Mouse (Mus musculus): Measurements from ENCODE around the gene Fgf6. TPM values are rescaled to one million over a fixed set of nuclear protein-coding genes. Genes with fewer than 3 reads are reported as not detected.

Fgf6 gene
- total RNA-seq, 1 experiment: not detected

GRCm38 (mm10) chr6:126995494-126995893, 19.9 kb upstream of the Fgf6 start:
- no peak for DNase-seq (ENCODE audit: low read depth, low spot score)
- no peak overlapping the region for H3K9ac ChIP-seq (ENCODE audit: insufficient read depth, low read depth, low read length, poor library complexity, severe bottlenecking)
- no peak overlapping the region for H3K4me3 ChIP-seq (ENCODE audit: insufficient read depth in 1 of 2, low read depth in 1 of 2, low read length in 2 of 2, poor library complexity in 1 of 2, severe bottlenecking in 1 of 2)
- H3K9me3 ChIP-seq (ENCODE audit: control insufficient read depth, insufficient read depth, low read depth, low read length): no peaks in the 10 kb centered on the region
- no peak overlapping the region for H3K27ac ChIP-seq (ENCODE audit: insufficient read depth, low read depth, low read length, poor library complexity, severe bottlenecking)
- H3K4me1 ChIP-seq (ENCODE audit: control insufficient read depth in 2 of 2, insufficient read depth in 2 of 2, low read length in 2 of 2, poor library complexity in 1 of 2): no peaks in the 10 kb centered on the region
- H3K36me3 ChIP-seq (ENCODE audit: control insufficient read depth, insufficient read depth, low read length, poor library complexity, severe bottlenecking): no peaks in the 10 kb centered on the region
- TF ChIP-seq ZC3H11A (IDR thresholded peaks at IDR 0.05; ENCODE audit: borderline replicate concordance, low read depth, low read length) (no peak), MAFK (IDR thresholded peaks at IDR 0.05; ENCODE audit: insufficient read depth, low read depth, low read length) (no peak), HCFC1 (IDR thresholded peaks at IDR 0.05; ENCODE audit: borderline replicate concordance, insufficient read depth, low read length) (no peak), CHD2 (IDR thresholded peaks at IDR 0.05; ENCODE audit: low read depth, low read length) (no peak), ZNF384 (IDR thresholded peaks at IDR 0.05; ENCODE audit: low read depth, low read length) (no peak)
- in situ Hi-C loops (cut with MboI; ENCODE audit: low sequenced_read_pairs in 2 of 2, unreplicated experiment in 2 of 2): no loop called here

- DNase-seq (ENCODE audit: low read depth, low spot score): no peak
- TF ChIP-seq ZC3H11A (IDR thresholded peaks at IDR 0.05; ENCODE audit: borderline replicate concordance, low read depth, low read length) (no peak), HCFC1 (IDR thresholded peaks at IDR 0.05; ENCODE audit: borderline replicate concordance, insufficient read depth, low read length) (no peak), ZNF384 (IDR thresholded peaks at IDR 0.05; ENCODE audit: low read depth, low read length) (no peak), CHD2 (IDR thresholded peaks at IDR 0.05; ENCODE audit: low read depth, low read length) (no peak), MAFK (IDR thresholded peaks at IDR 0.05; ENCODE audit: insufficient read depth, low read depth, low read length) (no peak)
- H3K4me3 ChIP-seq (ENCODE audit: insufficient read depth in 1 of 2, low read depth in 1 of 2, low read length in 2 of 2, poor library complexity in 1 of 2, severe bottlenecking in 1 of 2): no peak overlapping the region
- H3K36me3 ChIP-seq (ENCODE audit: control insufficient read depth, insufficient read depth, low read length, poor library complexity, severe bottlenecking): no peaks in the 10 kb centered on the region
- H3K4me1 ChIP-seq (ENCODE audit: control insufficient read depth in 2 of 2, insufficient read depth in 2 of 2, low read length in 2 of 2, poor library complexity in 1 of 2): no peaks in the 10 kb centered on the region
- no peak overlapping the region for H3K27ac ChIP-seq (ENCODE audit: insufficient read depth, low read depth, low read length, poor library complexity, severe bottlenecking)
- no peaks in the 10 kb centered on the region for H3K9me3 ChIP-seq (ENCODE audit: control insufficient read depth, insufficient read depth, low read depth, low read length)
- in situ Hi-C loops (cut with MboI; ENCODE audit: low sequenced_read_pairs in 2 of 2, unreplicated experiment in 2 of 2): no loop called here
- no peak overlapping the region for H3K9ac ChIP-seq (ENCODE audit: insufficient read depth, low read depth, low read length, poor library complexity, severe bottlenecking)
Observed at GRCm38 (mm10) chr6:126996399-126996798, 19.0 kb upstream of the Fgf6 start.

GRCm38 (mm10) chr6:127005646-127006045, 9.7 kb upstream of the Fgf6 start:
- Histone ChIP-seq H3K4me3 (ENCODE audit: insufficient read depth in 1 of 2, low read depth in 1 of 2, low read length in 2 of 2, poor library complexity in 1 of 2, severe bottlenecking in 1 of 2) (no peak overlapping the region), H3K4me1 (ENCODE audit: control insufficient read depth in 2 of 2, insufficient read depth in 2 of 2, low read length in 2 of 2, poor library complexity in 1 of 2) (no peaks in the 10 kb centered on the region), H3K9me3 (ENCODE audit: control insufficient read depth, insufficient read depth, low read depth, low read length) (no peaks in the 10 kb centered on the region), H3K27ac (ENCODE audit: insufficient read depth, low read depth, low read length, poor library complexity, severe bottlenecking) (no peak overlapping the region), H3K36me3 (ENCODE audit: control insufficient read depth, insufficient read depth, low read length, poor library complexity, severe bottlenecking) (no peaks in the 10 kb centered on the region), H3K9ac (ENCODE audit: insufficient read depth, low read depth, low read length, poor library complexity, severe bottlenecking) (no peak overlapping the region)
- TF ChIP-seq ZNF384 (IDR thresholded peaks at IDR 0.05; ENCODE audit: low read depth, low read length): no peak
- no peak for TF ChIP-seq CHD2 (IDR thresholded peaks at IDR 0.05; ENCODE audit: low read depth, low read length)
- no peak for TF ChIP-seq MAFK (IDR thresholded peaks at IDR 0.05; ENCODE audit: insufficient read depth, low read depth, low read length)
- no peak for TF ChIP-seq HCFC1 (IDR thresholded peaks at IDR 0.05; ENCODE audit: borderline replicate concordance, insufficient read depth, low read length)
- TF ChIP-seq ZC3H11A (IDR thresholded peaks at IDR 0.05; ENCODE audit: borderline replicate concordance, low read depth, low read length): no peak
- no peak for DNase-seq (ENCODE audit: low read depth, low spot score)
- in situ Hi-C loops (cut with MboI; ENCODE audit: low sequenced_read_pairs in 2 of 2, unreplicated experiment in 2 of 2): no loop called here

GRCm38 (mm10) chr6:127006551-127006950, 8.8 kb upstream of the Fgf6 start:
- DNase-seq (ENCODE audit: low read depth, low spot score): no peak
- in situ Hi-C loops (cut with MboI; ENCODE audit: low sequenced_read_pairs in 2 of 2, unreplicated experiment in 2 of 2): no loop called here
- Histone ChIP-seq H3K27ac (ENCODE audit: insufficient read depth, low read depth, low read length, poor library complexity, severe bottlenecking) (no peak overlapping the region), H3K9ac (ENCODE audit: insufficient read depth, low read depth, low read length, poor library complexity, severe bottlenecking) (no peak overlapping the region), H3K4me3 (ENCODE audit: insufficient read depth in 1 of 2, low read depth in 1 of 2, low read length in 2 of 2, poor library complexity in 1 of 2, severe bottlenecking in 1 of 2) (no peak overlapping the region), H3K36me3 (ENCODE audit: control insufficient read depth, insufficient read depth, low read length, poor library complexity, severe bottlenecking) (no peaks in the 10 kb centered on the region), H3K9me3 (ENCODE audit: control insufficient read depth, insufficient read depth, low read depth, low read length) (no peaks in the 10 kb centered on the region), H3K4me1 (ENCODE audit: control insufficient read depth in 2 of 2, insufficient read depth in 2 of 2, low read length in 2 of 2, poor library complexity in 1 of 2) (no peaks in the 10 kb centered on the region)
- TF ChIP-seq CHD2 (IDR thresholded peaks at IDR 0.05; ENCODE audit: low read depth, low read length) (no peak), HCFC1 (IDR thresholded peaks at IDR 0.05; ENCODE audit: borderline replicate concordance, insufficient read depth, low read length) (no peak), MAFK (IDR thresholded peaks at IDR 0.05; ENCODE audit: insufficient read depth, low read depth, low read length) (no peak)

GRCm38 (mm10) chr6:127010021-127010420, 5.4 kb upstream of the Fgf6 start:
- no peak for DNase-seq (ENCODE audit: low read depth, low spot score)
- TF ChIP-seq ZNF384 (IDR thresholded peaks at IDR 0.05; ENCODE audit: low read depth, low read length) (no peak), MAFK (IDR thresholded peaks at IDR 0.05; ENCODE audit: insufficient read depth, low read depth, low read length) (no peak), CHD2 (IDR thresholded peaks at IDR 0.05; ENCODE audit: low read depth, low read length) (no peak), HCFC1 (IDR thresholded peaks at IDR 0.05; ENCODE audit: borderline replicate concordance, insufficient read depth, low read length) (no peak)
- H3K4me3 ChIP-seq (ENCODE audit: insufficient read depth in 1 of 2, low read depth in 1 of 2, low read length in 2 of 2, poor library complexity in 1 of 2, severe bottlenecking in 1 of 2): no peak overlapping the region
- in situ Hi-C loops (cut with MboI; ENCODE audit: low sequenced_read_pairs in 2 of 2, unreplicated experiment in 2 of 2): no loop called here
- H3K27ac ChIP-seq (ENCODE audit: insufficient read depth, low read depth, low read length, poor library complexity, severe bottlenecking): no peak overlapping the region
- no peaks in the 10 kb centered on the region for H3K36me3 ChIP-seq (ENCODE audit: control insufficient read depth, insufficient read depth, low read length, poor library complexity, severe bottlenecking)
- no peaks in the 10 kb centered on the region for H3K9me3 ChIP-seq (ENCODE audit: control insufficient read depth, insufficient read depth, low read depth, low read length)
- H3K4me1 ChIP-seq (ENCODE audit: control insufficient read depth in 2 of 2, insufficient read depth in 2 of 2, low read length in 2 of 2, poor library complexity in 1 of 2): no peaks in the 10 kb centered on the region
- no peak overlapping the region for H3K9ac ChIP-seq (ENCODE audit: insufficient read depth, low read depth, low read length, poor library complexity, severe bottlenecking)

Data from ES-E14 (cell line).